In the genomic region with DNA sequence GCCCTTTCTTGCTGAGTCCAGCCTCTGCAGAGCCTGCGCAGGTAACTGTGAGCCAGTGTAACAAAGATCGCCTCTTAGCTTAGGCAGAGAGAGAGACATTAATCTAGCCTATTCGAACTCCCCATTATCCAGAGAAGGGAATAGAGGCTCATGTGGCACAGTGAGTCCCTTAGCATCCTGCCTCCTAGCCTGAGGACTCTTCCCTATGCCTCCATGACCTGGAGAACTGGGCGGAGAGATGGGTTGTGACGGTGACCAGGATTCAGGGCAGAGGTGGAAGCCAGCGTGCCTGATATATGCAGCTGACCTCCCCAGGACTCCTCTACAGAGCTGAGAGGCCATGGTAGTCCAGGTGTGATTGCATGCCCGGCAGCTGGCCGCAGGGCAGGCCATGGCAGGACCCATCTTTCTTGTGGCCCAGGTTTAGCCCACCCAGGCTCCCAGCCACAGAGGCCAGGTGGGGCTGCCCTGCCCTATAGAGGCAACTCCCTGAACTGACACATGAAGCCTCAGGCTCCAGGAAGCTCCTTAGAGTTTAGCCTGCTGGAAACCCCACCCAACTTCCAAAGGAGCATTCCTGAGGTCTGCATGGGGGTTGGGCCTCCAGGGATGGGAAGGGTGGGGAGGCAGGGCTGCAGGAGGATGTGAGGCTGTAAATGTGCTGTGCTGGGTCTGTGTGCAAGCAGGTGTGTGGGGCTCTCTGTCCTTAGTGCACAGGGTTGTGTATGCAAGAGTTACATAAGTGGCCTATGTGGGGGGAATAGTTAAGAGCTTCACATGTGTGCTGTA, we compare ENCODE assay signal across 7 mouse cellular contexts. TPM values are rescaled to one million over a fixed set of nuclear protein-coding genes. Genes with fewer than 3 reads are reported as not detected.
DNase-seq lines count a peak whose midpoint lies in the region; ATAC-seq and TF ChIP-seq lines count a peak whose summit lies in the region.

No protein-coding gene starts in this region.

- peak overlapping the region; percentile 57; the same call in 1 of the 2 replicates for H3K9ac ChIP-seq in embryonic facial prominence, embryonic 13.5 days
- no peak overlapping the region for H3K9ac ChIP-seq in hindbrain, embryonic 15.5 days

- TF ChIP-seq CTCF in small intestine, adult 2 months (IDR thresholded peaks at IDR 0.05; ENCODE audit: extremely low read depth, insufficient read length, insufficient replicate concordance, low read depth, low read length) = no peak

- intact Hi-C loops in left cerebral cortex, postnatal 14 days (cut with DNase I) = no loop called here

- H3K9me3 ChIP-seq in megakaryocyte, embryonic 14.5 days = no peaks in the 10 kb centered on the region
- no peaks in the 10 kb centered on the region for H3K9me3 ChIP-seq in embryonic facial prominence, embryonic 13.5 days
- H3K9me3 ChIP-seq in hindbrain, embryonic 15.5 days = no peaks in the 10 kb centered on the region

- no peak for DNase-seq in frontal cortex, adult 2 months (ENCODE audit: extremely low spot score in 1 of 2, low spot score in 1 of 2)
- DNase-seq in left cerebral cortex, postnatal 14 days (ENCODE audit: low spot score in 2 of 2) = no peak

- H3K27me3 ChIP-seq in megakaryocyte, embryonic 14.5 days (replicated peaks) = no peaks in the 10 kb centered on the region
- no peaks in the 10 kb centered on the region for H3K27me3 ChIP-seq in embryonic facial prominence, embryonic 13.5 days
- H3K27me3 ChIP-seq in hindbrain, embryonic 15.5 days = no peaks in the 10 kb centered on the region
- H3K27me3 ChIP-seq in small intestine, adult 2 months (ENCODE audit: control insufficient read depth, insufficient read depth, low read length) = no peaks in the 10 kb centered on the region

- H3K4me2 ChIP-seq in embryonic facial prominence, embryonic 13.5 days = peak overlapping the region; percentile 32
- H3K4me2 ChIP-seq in hindbrain, embryonic 15.5 days = no peak overlapping the region

- ATAC-seq in megakaryocyte, adult 5-6 weeks (ENCODE audit: poor library complexity, severe bottlenecking) = no peak
- ATAC-seq in embryonic facial prominence, embryonic 13.5 days (ENCODE audit: insufficient number of reproducible peaks, insufficient read depth, low FRiP score, low TSS enrichment, low read depth) = peak; percentile 22; the same call in 1 of the 2 replicates
- ATAC-seq in hindbrain, embryonic 15.5 days (ENCODE audit: low FRiP score, low read depth) = peak; percentile 4; the same call in 1 of the 2 replicates

- TF ChIP-seq POLR2A in small intestine, adult 2 months (IDR thresholded peaks at IDR 0.05; ENCODE audit: low read depth, low read length) = no peak

- H3K36me3 ChIP-seq in megakaryocyte, embryonic 14.5 days (replicated peaks; ENCODE audit: low read length) = peaks cover 78% of the 10 kb centered on the region
- H3K36me3 ChIP-seq in embryonic facial prominence, embryonic 13.5 days = peaks cover 38% of the 10 kb centered on the region
- H3K36me3 ChIP-seq in hindbrain, embryonic 15.5 days = no peaks in the 10 kb centered on the region
- no peaks in the 10 kb centered on the region for H3K36me3 ChIP-seq in small intestine, adult 2 months (ENCODE audit: control insufficient read depth, insufficient read depth, low read length)

- WGBS in embryonic facial prominence, embryonic 13.5 days = 53% methylated on average over 8 of the region's 8 CpGs
- 72% methylated on average over 8 of the region's 8 CpGs for WGBS in hindbrain, embryonic 15.5 days
- WGBS in small intestine, adult 2 months = 49% methylated on average over 8 of the region's 8 CpGs

- H3K4me1 ChIP-seq in megakaryocyte, embryonic 14.5 days = peaks cover 100% of the 10 kb centered on the region
- peaks cover 95% of the 10 kb centered on the region for H3K4me1 ChIP-seq in embryonic facial prominence, embryonic 13.5 days
- peaks cover 72% of the 10 kb centered on the region for H3K4me1 ChIP-seq in hindbrain, embryonic 15.5 days (replicated peaks)
- H3K4me1 ChIP-seq in small intestine, adult 2 months (ENCODE audit: control insufficient read depth, insufficient read depth, insufficient read length, low read length) = peaks cover 41% of the 10 kb centered on the region

- H3K4me3 ChIP-seq in megakaryocyte, embryonic 14.5 days (replicated peaks) = peak overlapping the region; percentile 91
- no peak overlapping the region for H3K4me3 ChIP-seq in embryonic facial prominence, embryonic 13.5 days
- no peak overlapping the region for H3K4me3 ChIP-seq in hindbrain, embryonic 15.5 days
- H3K4me3 ChIP-seq in small intestine, adult 2 months (ENCODE audit: low read depth, low read length) = no peak overlapping the region

- peak overlapping the region; percentile 85 for H3K27ac ChIP-seq in embryonic facial prominence, embryonic 13.5 days
- peak overlapping the region; percentile 1; the same call in 1 of the 2 replicates for H3K27ac ChIP-seq in hindbrain, embryonic 15.5 days (replicated peaks)
- H3K27ac ChIP-seq in small intestine, adult 2 months (ENCODE audit: insufficient read depth, low read depth, low read length) = peak overlapping the region; percentile 96

RNA-seq across cellular contexts. Expression of a gene that starts 44.3 kb away (rescaled TPM):
- polyA plus RNA-seq in megakaryocyte, embryonic 14.5 days (2012; ENCODE audit: insufficient read depth, low replicate concordance) = 42.4 and 114 TPM in 2 replicates
- total RNA-seq in megakaryocyte, adult 5-6 weeks (2015) = 3.0 and 4.4 TPM in 2 replicates
- total RNA-seq in megakaryocyte, adult 5-6 weeks (2017) = 0.77 and 3.6 TPM in 2 replicates
- 12.8 and 14.3 TPM in 2 replicates for polyA plus RNA-seq in embryonic facial prominence, embryonic 13.5 days (2015; fragmentation: Nextera tagmentation; extraction: Ambion mirVana)
- 11.8 and 13.9 TPM in 2 replicates for polyA plus RNA-seq in hindbrain, embryonic 15.5 days (2015; fragmentation: Nextera tagmentation; extraction: Ambion mirVana)
- polyA plus RNA-seq in small intestine, adult 2 months (2012; rRNA removed) = 13.8 and 23.7 TPM in 2 replicates
- polyA plus RNA-seq in frontal cortex, adult 2 months (2012; rRNA removed) = 28.5 and 28.6 TPM in 2 replicates
- 10 to 100 TPM; 78.4 to 81.6 TPM for total RNA-seq in left cerebral cortex, postnatal 14 days (2021)

Comparison
In these comparisons a context has a peak if more than half of its experiments do, and no peak if none do; other contexts are left out.
1. H3K27ac ChIP-seq: peak in every context shown above with its lines; median percentile 96 in small intestine, adult 2 months; 85 in embryonic facial prominence, embryonic 13.5 days; 1 in hindbrain, embryonic 15.5 days.